Mouse (Mus musculus) stomach, postnatal 0 days (tissue): Measurements from ENCODE around the gene Glcci1.

Experiments
- CTCF ChIP-seq: IDR thresholded peaks from 2 replicates; pipeline ENCODE4 v1.5.1; 2016; ENCODE audit warnings: antibody characterized with exemption, low read depth, mild to moderate bottlenecking, moderate library complexity
- EP300 ChIP-seq: optimal IDR thresholded peaks from 2 replicates; pipeline ENCODE3; 2016; ENCODE audit warnings: antibody characterized with exemption

- TF ChIP-seq CTCF (no peak), EP300 (no peak)
Measured at GRCm38 (mm10) chr6:8467667-8468337, 41.6 kb upstream of the Glcci1 start.
